Mouse (Mus musculus) forebrain, embryonic 15.5 days (tissue): ENCODE results near the gene Prss29. TPM values are rescaled to one million over a fixed set of nuclear protein-coding genes. Genes with fewer than 3 reads are reported as not detected.

Source experiments
- ATAC-seq: fragments of 200-750 bp; cut with Nextera tagmentation; replicated peaks from 2 replicates; pipeline ENCODE4 v1.8.0; 2017; ENCODE audit warnings: mild to moderate bottlenecking, moderate TSS enrichment, moderate library complexity
- H3K27ac ChIP-seq: fragments of 300-500 bp; sonication (generic); replicated peaks from 2 replicates; pipeline ENCODE4 v1.5.1; 2015; ENCODE audit warnings: mild to moderate bottlenecking, inconsistent platforms
- H3K27me3 ChIP-seq: fragments of 300-500 bp; sonication (generic); 2 replicates; pipeline ENCODE4 v1.6.1; 2015; ENCODE audit warnings: inconsistent platforms
- H3K36me3 ChIP-seq: fragments of 300-500 bp; sonication (generic); 2 replicates; pipeline ENCODE4 v1.6.1; 2015; ENCODE audit warnings: mild to moderate bottlenecking, inconsistent platforms
- H3K4me1 ChIP-seq: fragments of 300-500 bp; sonication (generic); 2 replicates; pipeline ENCODE4 v1.6.1; 2015; ENCODE audit warnings: inconsistent platforms
- H3K4me2 ChIP-seq: fragments of 300-500 bp; sonication (generic); replicated peaks from 2 replicates; pipeline ENCODE4 v1.6.1; 2015; ENCODE audit warnings: mild to moderate bottlenecking, inconsistent platforms
- H3K4me3 ChIP-seq: fragments of 300-500 bp; sonication (generic); 2 replicates; pipeline ENCODE4 v1.5.1; 2015; ENCODE audit warnings: mild to moderate bottlenecking, inconsistent platforms
- H3K9ac ChIP-seq: fragments of 300-500 bp; sonication (generic); replicated peaks from 2 replicates; pipeline ENCODE4 v1.6.1; 2015; ENCODE audit warnings: mild to moderate bottlenecking, inconsistent platforms
- H3K9me3 ChIP-seq: fragments of 300-500 bp; sonication (generic); 2 replicates; pipeline ENCODE4 v1.6.1; 2016; ENCODE audit warnings: inconsistent platforms
- WGBS: fragments of 180-500 bp; shearing (Covaris S2); methylation state at CpG from one replicate; pipeline ENCODE4 v1.1.7; 2015; ENCODE audit warnings: mixed read lengths; 5-methylcytosine and 5-hydroxymethylcytosine counted together
- polyA plus RNA-seq: library from polyadenylated mRNA; unstranded; fragments of >200 nt; fragmentation: Nextera tagmentation; extraction: Ambion mirVana; gene quantifications from 2 replicates; pipeline ENCODE4 v1.2.1, GENCODE M21; 2015

The Prss29 gene
- polyA plus RNA-seq, 1 experiment from 2014 or later: not detected

GRCm38 (mm10) chr17:25363726-25364125, 45.3 kb downstream of the Prss29 start:
- ATAC-seq: no peak
- H3K9me3 ChIP-seq: no peaks in the 10 kb centered on the region
- no peaks in the 10 kb centered on the region for H3K27me3 ChIP-seq
- H3K4me3 ChIP-seq: no peak overlapping the region
- no peak overlapping the region for H3K9ac ChIP-seq
- H3K4me2 ChIP-seq: no peak overlapping the region
- H3K36me3 ChIP-seq: no peaks in the 10 kb centered on the region
- H3K4me1 ChIP-seq: no peaks in the 10 kb centered on the region
- H3K27ac ChIP-seq: no peak overlapping the region
- WGBS: 11% methylated on average over 1 of the region's 1 CpGs

- Histone ChIP-seq H3K27ac (no peak within 1 kb of the TSS), H3K27me3 (no peaks in the 10 kb centered on the region), H3K4me1 (no peaks in the 10 kb centered on the region), H3K36me3 (no peaks in the 10 kb centered on the region), H3K9me3 (no peaks in the 10 kb centered on the region), H3K9ac (no peak within 1 kb of the TSS), H3K4me2 (no peak within 1 kb of the TSS), H3K4me3 (no peak within 1 kb of the TSS)
- 82% methylated on average over 2 of the region's 2 CpGs for WGBS
- no peak for ATAC-seq
These were observed 47.6 kb downstream of the Prss29 start, which contains the start of gene Tpsb2 for GRCm38 (mm10) chr17:25366005-25366404. TSS of gene Tpsb2 (plus strand) at chr17:25366305.

GRCm38 (mm10) chr17:25368973-25369372, 50.5 kb downstream of the Prss29 start, which contains the start of gene Tpsg1:
TSS of gene Tpsg1 (plus strand) at chr17:25369273.
- WGBS: 89% methylated on average over 3 of the region's 3 CpGs
- no peak within 1 kb of the TSS for H3K9ac ChIP-seq
- H3K9me3 ChIP-seq: no peaks in the 10 kb centered on the region

More at GRCm38 (mm10) chr17:25368973-25369372, 50.5 kb downstream of the Prss29 start, which contains the start of gene Tpsg1:
- H3K27ac ChIP-seq: no peak within 1 kb of the TSS
- H3K4me3 ChIP-seq: no peak within 1 kb of the TSS
- H3K27me3 ChIP-seq: 0 out of 2 replicates have a peak, but pooled peaks cover 3% of the 10 kb centered on the region
- ATAC-seq: no peak
- no peak within 1 kb of the TSS for H3K4me2 ChIP-seq
- no peaks in the 10 kb centered on the region for H3K36me3 ChIP-seq
- H3K4me1 ChIP-seq: no peaks in the 10 kb centered on the region

Other genes starting within 250 kb of the Prss29 start
- 10.5 and 11.5 TPM in 2 replicates for gene Tmem204, start 235.1 kb upstream of the Prss29 start, polyA plus RNA-seq
- 54.6 and 57.2 TPM in 2 replicates for gene Telo2, start 202.7 kb upstream of the Prss29 start, polyA plus RNA-seq
- gene Ptx4, start 197.9 kb upstream of the Prss29 start, polyA plus RNA-seq: not detected in 2 replicates
- gene Clcn7, start 185.3 kb upstream of the Prss29 start, polyA plus RNA-seq: 28.8 and 30.4 TPM in 2 replicates
- gene Ccdc154, start 156.2 kb upstream of the Prss29 start, polyA plus RNA-seq: not detected in 2 replicates
- not detected in 2 replicates for gene Gm38655, start 143.2 kb upstream of the Prss29 start, polyA plus RNA-seq
- gene BC003965, start 134.1 kb upstream of the Prss29 start, polyA plus RNA-seq: 35.7 and 37.8 TPM in 2 replicates
- gene Unkl, start 130.3 kb upstream of the Prss29 start, polyA plus RNA-seq: 10.6 and 14.2 TPM in 2 replicates
- 85.5 and 85.7 TPM in 2 replicates for gene Gnptg, start 78.5 kb upstream of the Prss29 start, polyA plus RNA-seq
- 66.2 and 69.2 TPM in 2 replicates for gene Tsr3, start 78.5 kb upstream of the Prss29 start, polyA plus RNA-seq
- 7.2 and 10.1 TPM in 2 replicates for gene Baiap3, start 62.3 kb upstream of the Prss29 start, polyA plus RNA-seq
- 680 and 683 TPM in 2 replicates for gene Ube2i, start 44.0 kb upstream of the Prss29 start, polyA plus RNA-seq
- gene Prss34, start 20.3 kb upstream of the Prss29 start, polyA plus RNA-seq: 0.18 TPM in 1 of 2 replicates, not detected in the other
- not detected in 2 replicates for gene Prss28, start 10.0 kb upstream of the Prss29 start, polyA plus RNA-seq
- gene Tpsab1, start 26.9 kb downstream of the Prss29 start, polyA plus RNA-seq: not detected in 2 replicates
- gene Tpsb2, start 47.7 kb downstream of the Prss29 start, polyA plus RNA-seq: not detected in 2 replicates
- 0.77 and 0.94 TPM in 2 replicates for gene Tpsg1, start 50.6 kb downstream of the Prss29 start, polyA plus RNA-seq
- 13.8 and 15.8 TPM in 2 replicates for gene Cacna1h, start 115.1 kb downstream of the Prss29 start, polyA plus RNA-seq
- gene Tekt4, start 136.0 kb downstream of the Prss29 start, polyA plus RNA-seq: 1.00 and 1.9 TPM in 2 replicates
- gene Sstr5, start 178.6 kb downstream of the Prss29 start, polyA plus RNA-seq: 0.11 and 0.29 TPM in 2 replicates